Mouse (Mus musculus) MEL (cell line): Measurements from ENCODE around the gene Dusp10. TPM values are rescaled to one million over a fixed set of nuclear protein-coding genes. Genes with fewer than 3 reads are reported as not detected.

Experiments
- DNase-seq: peaks from one replicate; pipeline ENCODE4 v3.0.0; 2011; ENCODE audit warnings: low read depth, low spot score
- H3K27ac ChIP-seq: 2 replicates; pipeline ENCODE4 v1.5.1; 2012; ENCODE audit warnings: low read depth, mild to moderate bottlenecking, control low read depth, low read length, moderate library complexity; ENCODE audit not compliant: control insufficient read depth
- H3K27me3 ChIP-seq, 2 experiments: fragments of 150-350 bp in 1 of 2; sonication (generic) in 1 of 2; 2 replicates each; pipeline ENCODE4 v1.6.1; 2012; ENCODE audit warnings: low read length in 2 of 2, mild to moderate bottlenecking in 2 of 2, improper control_type of control experiment in 1 of 2, moderate library complexity in 1 of 2; ENCODE audit not compliant: insufficient read depth in 2 of 2, control insufficient read depth in 1 of 2
- H3K36me3 ChIP-seq, 2 experiments: 2 replicates each; pipeline ENCODE4 v1.6.1; 2012 to 2014; ENCODE audit warnings: low read length in 2 of 2, improper control_type of control experiment in 1 of 2, inconsistent platforms in 1 of 2, mild to moderate bottlenecking in 1 of 2; ENCODE audit not compliant: insufficient read depth in 2 of 2, control insufficient read depth in 1 of 2
- H3K4me1 ChIP-seq, 2 experiments: fragments of 150-350 bp in 1 of 2; sonication (generic) in 1 of 2; 2 replicates each; pipeline ENCODE4 v1.6.1; 2012; ENCODE audit warnings: low read length in 2 of 2, improper control_type of control experiment in 1 of 2, mild to moderate bottlenecking in 1 of 2; ENCODE audit not compliant: insufficient read depth in 2 of 2, control insufficient read depth in 1 of 2
- H3K4me3 ChIP-seq, 2 experiments: fragments of 150-350 bp in 1 of 2; sonication (generic) in 1 of 2; 2 replicates each; pipeline ENCODE4 v1.5.1; 2012; ENCODE audit warnings: low read depth in 2 of 2, low read length in 2 of 2, mild to moderate bottlenecking in 2 of 2, moderate library complexity in 2 of 2, control low read depth in 1 of 2, improper control_type of control experiment in 1 of 2; ENCODE audit not compliant: control insufficient read depth in 1 of 2, insufficient read depth in 1 of 2
- H3K79me2 ChIP-seq: 2 replicates; pipeline ENCODE4 v1.6.1; 2012; ENCODE audit warnings: mild to moderate bottlenecking, low read length, moderate library complexity; ENCODE audit not compliant: control insufficient read depth, poor library complexity, insufficient read depth
- H3K9ac ChIP-seq: 2 replicates; pipeline ENCODE4 v1.6.1; 2012; ENCODE audit warnings: low read depth, mild to moderate bottlenecking, control low read depth, low read length, moderate library complexity; ENCODE audit not compliant: control insufficient read depth, poor library complexity, severe bottlenecking
- H3K9me3 ChIP-seq: fragments of 150-350 bp; sonication (generic); replicated peaks from 2 replicates; pipeline ENCODE4 v1.6.1; 2012; ENCODE audit warnings: mild to moderate bottlenecking, low read length, improper control_type of control experiment, moderate library complexity; ENCODE audit not compliant: insufficient read depth
- EP300 ChIP-seq, 2 experiments: IDR thresholded peaks; 2 replicates each; pipeline ENCODE4 v1.6.1; 2011; ENCODE audit warnings: improper control_type of control experiment in 2 of 2, low read length in 2 of 2, low read depth in 1 of 2, mild to moderate bottlenecking in 1 of 2
- ETS1 ChIP-seq: IDR thresholded peaks from 2 replicates; pipeline ENCODE4 v1.6.1; 2012; ENCODE audit warnings: low read depth, mild to moderate bottlenecking, inconsistent platforms, low read length, improper control_type of control experiment, moderate library complexity
- GATA1 ChIP-seq: IDR thresholded peaks from 2 replicates; pipeline ENCODE4 v1.6.1; 2011; ENCODE audit warnings: low read depth, low read length, improper control_type of control experiment
- HCFC1 ChIP-seq: IDR thresholded peaks from 2 replicates; pipeline ENCODE4 v1.6.1; 2012; ENCODE audit warnings: low read depth, mild to moderate bottlenecking, inconsistent platforms, low read length, improper control_type of control experiment, moderate library complexity
- JUND ChIP-seq: IDR thresholded peaks from 2 replicates; pipeline ENCODE4 v1.6.1; 2011; ENCODE audit warnings: low read depth, mild to moderate bottlenecking, improper control_type of control experiment, low read length
- MAX ChIP-seq: IDR thresholded peaks from 2 replicates; pipeline ENCODE4 v1.6.1; 2011; ENCODE audit warnings: low read length, improper control_type of control experiment
- MXI1 ChIP-seq: IDR thresholded peaks from 2 replicates; pipeline ENCODE4 v1.6.1; 2011; ENCODE audit warnings: mild to moderate bottlenecking, low read depth, low read length, improper control_type of control experiment
- MYC ChIP-seq: IDR thresholded peaks from 2 replicates; pipeline ENCODE4 v1.6.1; 2011; ENCODE audit warnings: low read depth, mild to moderate bottlenecking, low read length, improper control_type of control experiment, moderate library complexity
- POLR2A ChIP-seq, 2 experiments: IDR thresholded peaks; 2 replicates each; pipeline ENCODE4 v1.6.1; 2011 to 2012; ENCODE audit warnings: low read length in 2 of 2, mild to moderate bottlenecking in 2 of 2, control low read depth in 1 of 2, improper control_type of control experiment in 1 of 2, low read depth in 1 of 2, moderate library complexity in 1 of 2; ENCODE audit not compliant: control insufficient read depth in 1 of 2, insufficient read depth in 1 of 2, poor library complexity in 1 of 2
- POLR2AphosphoS2 ChIP-seq: IDR thresholded peaks from 2 replicates; pipeline ENCODE4 v1.6.1; 2011; ENCODE audit warnings: low read length, improper control_type of control experiment
- RAD21 ChIP-seq: IDR thresholded peaks from 2 replicates; pipeline ENCODE4 v1.6.1; 2011; ENCODE audit warnings: mild to moderate bottlenecking, low read depth, low read length, improper control_type of control experiment
- SMC3 ChIP-seq: IDR thresholded peaks from 2 replicates; pipeline ENCODE4 v1.6.1; 2011; ENCODE audit warnings: low read depth, low read length, improper control_type of control experiment
- TAL1 ChIP-seq: IDR thresholded peaks from 2 replicates; pipeline ENCODE4 v1.6.1; 2012; ENCODE audit warnings: mild to moderate bottlenecking, inconsistent platforms, low read length, moderate library complexity, mixed read lengths
- UBTF ChIP-seq: IDR thresholded peaks from 2 replicates; pipeline ENCODE4 v1.6.1; 2012; ENCODE audit warnings: low read depth, mild to moderate bottlenecking, inconsistent platforms, low read length, improper control_type of control experiment, moderate library complexity, borderline replicate concordance; ENCODE audit not compliant: insufficient read depth
- USF2 ChIP-seq, 2 experiments: IDR thresholded peaks; 2 replicates each; pipeline ENCODE4 v1.6.1; 2011 to 2012; ENCODE audit warnings: improper control_type of control experiment in 2 of 2, low read length in 2 of 2, borderline replicate concordance in 1 of 2, inconsistent platforms in 1 of 2, low read depth in 1 of 2, mild to moderate bottlenecking in 1 of 2; ENCODE audit not compliant: insufficient read depth in 1 of 2
- ZC3H11A ChIP-seq: IDR thresholded peaks from 2 replicates; pipeline ENCODE4 v1.6.1; 2012; ENCODE audit warnings: low read depth, mild to moderate bottlenecking, inconsistent platforms, low read length, improper control_type of control experiment
- ZNF384 ChIP-seq: IDR thresholded peaks from 2 replicates; pipeline ENCODE4 v1.6.1; 2012; ENCODE audit warnings: low read depth, mild to moderate bottlenecking, inconsistent platforms, low read length, improper control_type of control experiment
- polyA plus RNA-seq, 2 experiments: library from polyadenylated mRNA; stranded (reverse) in 1 of 2; unstranded in 1 of 2; fragments of >175 nt in 1 of 2; fragments of >200 nt in 1 of 2; gene quantifications; 2 replicates each; pipeline versions ENCODE4 v1.2.1 to v1.2.4; 2012; ENCODE audit warnings: low replicate concordance in 2 of 2, low read depth in 1 of 2; ENCODE audit not compliant: insufficient read length in 2 of 2, insufficient read depth in 1 of 2, missing spikeins in 1 of 2
- total RNA-seq: library from RNA; depleted of rRNA; stranded (reverse); fragments of 300-350 nt; gene quantifications from 2 replicates; pipeline ENCODE4 v1.2.3, GENCODE M21; 2012

Gene Dusp10
- total and polyA plus RNA-seq, 3 experiments = 1.4 to 2.3 TPM; not detected in 1

DNA sequence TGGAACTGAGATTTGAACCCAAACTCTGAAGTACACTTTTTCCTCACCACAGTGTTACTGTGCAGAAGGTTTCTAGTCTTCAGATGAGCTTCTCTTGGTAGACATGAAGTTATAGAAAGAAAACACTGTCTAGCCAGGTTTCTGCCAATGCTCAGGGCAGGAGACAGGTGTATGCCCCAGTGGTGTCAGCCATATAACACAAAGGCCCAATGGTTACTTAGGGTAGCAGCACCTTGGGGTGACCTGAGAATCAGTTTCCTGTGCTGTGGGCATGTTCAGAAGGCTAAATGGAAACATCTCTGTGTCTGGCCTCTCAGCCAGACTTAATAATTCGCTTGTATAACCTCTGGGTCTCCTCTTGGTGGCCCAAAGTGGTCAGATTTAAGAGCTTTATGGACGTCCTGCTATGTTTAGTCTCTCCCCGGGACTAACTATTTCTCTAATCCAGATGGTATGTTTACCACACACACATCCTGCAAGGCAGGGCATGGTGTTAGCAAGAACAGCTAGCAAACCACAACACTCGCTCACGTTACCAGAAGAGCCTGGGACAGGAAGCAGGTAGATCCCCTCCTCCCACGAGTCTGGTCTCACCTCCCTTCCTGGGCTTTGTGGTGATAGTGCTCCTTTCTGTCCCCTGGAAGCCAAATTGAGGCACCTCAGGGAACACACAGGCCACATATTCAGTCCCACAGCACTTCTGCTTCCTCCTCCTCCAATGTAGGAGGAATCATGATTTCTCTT, 7.6 kb upstream of the Dusp10 start:
- Histone ChIP-seq H3K36me3 (no peaks in the 10 kb centered on the region), H3K9ac (no peak overlapping the region), H3K27ac (no peak overlapping the region), H3K9me3 (no peaks in the 10 kb centered on the region), H3K4me1 (no peaks in the 10 kb centered on the region), H3K79me2 (no peaks in the 10 kb centered on the region), H3K4me3 (no peak overlapping the region), H3K27me3 (peaks cover 0 to 1% of the 10 kb centered on the region in 2 experiments; a peak in 2 of 4 replicates)
- TF ChIP-seq MYC = no peak
- no peak for TF ChIP-seq GATA1
- no peak for TF ChIP-seq RAD21
- TF ChIP-seq POLR2A (IDR thresholded peaks at IDR 0.05; ENCODE audit: control insufficient read depth in 1 of 2, insufficient read depth in 1 of 2, low read depth in 1 of 2, low read length in 2 of 2, poor library complexity in 1 of 2) = no peak
- TF ChIP-seq UBTF = no peak
- no peak for TF ChIP-seq SMC3
- TF ChIP-seq HCFC1 = no peak
- no peak for DNase-seq

DNA sequence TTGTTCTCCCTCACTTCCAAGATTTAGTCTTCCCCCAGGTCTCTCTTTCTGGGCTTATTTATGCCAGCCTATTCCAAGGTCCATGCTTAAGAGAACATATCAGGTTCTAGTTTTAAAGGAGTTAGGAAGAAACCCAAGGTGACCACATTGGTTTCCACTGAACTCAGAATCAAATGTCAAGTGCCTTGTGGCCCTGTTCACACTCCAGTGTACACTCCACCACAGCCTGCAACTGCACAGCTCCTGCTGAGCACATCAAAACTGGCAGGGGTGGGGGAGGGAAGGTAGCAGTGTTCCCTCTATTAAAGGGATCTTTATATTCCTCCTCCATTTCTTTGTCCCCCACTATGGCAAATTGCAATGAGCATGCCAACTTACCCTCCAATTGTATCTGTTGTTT, 7.0 kb upstream of the Dusp10 start:
- H3K79me2 ChIP-seq = no peaks in the 10 kb centered on the region
- no peak for DNase-seq
- no peak for TF ChIP-seq ZNF384
- TF ChIP-seq JUND = no peak
- TF ChIP-seq ZC3H11A = no peak
- TF ChIP-seq POLR2AphosphoS2 = no peak
- TF ChIP-seq POLR2A (IDR thresholded peaks at IDR 0.05; ENCODE audit: control insufficient read depth in 1 of 2, insufficient read depth in 1 of 2, low read depth in 1 of 2, low read length in 2 of 2, poor library complexity in 1 of 2) = no peak
- TF ChIP-seq ETS1 = no peak
- no peak for TF ChIP-seq TAL1
- TF ChIP-seq USF2 (IDR thresholded peaks at IDR 0.05; ENCODE audit: borderline replicate concordance in 1 of 2, insufficient read depth in 1 of 2, low read depth in 1 of 2, low read length in 2 of 2) = no peak
- TF ChIP-seq MAX = no peak
- TF ChIP-seq MXI1 = no peak
- no peak for TF ChIP-seq EP300 (IDR thresholded peaks at IDR 0.05; ENCODE audit: low read depth in 1 of 2, low read length in 2 of 2)
- no peaks in the 10 kb centered on the region for H3K36me3 ChIP-seq
- H3K9me3 ChIP-seq = no peaks in the 10 kb centered on the region
- H3K27me3 ChIP-seq = peaks cover 0 to 1% of the 10 kb centered on the region in 2 experiments; a peak in 2 of 4 replicates
- H3K9ac ChIP-seq = no peak overlapping the region
- no peak overlapping the region for H3K4me3 ChIP-seq
- no peak overlapping the region for H3K27ac ChIP-seq
- H3K4me1 ChIP-seq = no peaks in the 10 kb centered on the region
